ENCODE assay signal across 8 mouse cellular contexts in genomic region chr12:77568286-77568685, GRCm38 (mm10).
DNase-seq lines count a peak whose midpoint lies in the region; ATAC-seq and TF ChIP-seq lines count a peak whose summit lies in the region.

No protein-coding gene starts in this region.

- H3K9me3 ChIP-seq in forebrain, postnatal 0 days (ENCODE audit: low read length) = no peaks in the 10 kb centered on the region

- H3K4me1 ChIP-seq in forebrain, postnatal 0 days (ENCODE audit: insufficient read depth) = no peaks in the 10 kb centered on the region
- no peaks in the 10 kb centered on the region for H3K4me1 ChIP-seq in lung, adult 2 months (ENCODE audit: control insufficient read depth, insufficient read depth, low read length)

- H3K27me3 ChIP-seq in forebrain, postnatal 0 days (ENCODE audit: insufficient read depth, low read length) = no peaks in the 10 kb centered on the region

- no peak overlapping the region for H3K9ac ChIP-seq in forebrain, postnatal 0 days

- no peak overlapping the region for H3K27ac ChIP-seq in forebrain, postnatal 0 days (ENCODE audit: low read depth, low read length)

- DNase-seq in adrenal gland, adult (ENCODE audit: inconsistent age in 2 of 2, low spot score in 1 of 2) = peak; percentile 16 to 69
- DNase-seq in adrenal gland, adult 8-10 months = no peak
- peak; percentile 14 for DNase-seq in MEL-GATA-1-ER (ENCODE audit: extremely low read depth, low read depth)
- DNase-seq in cerebellum, adult 8-10 months = peak; percentile 68
- peak; percentile 77 for DNase-seq in forebrain, postnatal 0 days
- peak; percentile 48 for DNase-seq in kidney, adult 9 months
- no peak for DNase-seq in lung, adult 2 months
- peak; percentile 65 for DNase-seq in retina, postnatal 1 day

- 6% methylated on average over 3 of the region's 3 CpGs for WGBS in forebrain, postnatal 0 days
- WGBS in lung, adult 2 months = 7% methylated on average over 3 of the region's 3 CpGs

- peak; percentile 79 for TF ChIP-seq CTCF in forebrain, postnatal 0 days (IDR thresholded peaks at IDR 0.05; ENCODE audit: low read depth)
- TF ChIP-seq CTCF in lung, adult 2 months (IDR thresholded peaks at IDR 0.05; ENCODE audit: insufficient read depth, low read length) = peak; percentile 66

- no peaks in the 10 kb centered on the region for H3K36me3 ChIP-seq in forebrain, postnatal 0 days (ENCODE audit: insufficient read depth)

- no peak overlapping the region for H3K4me2 ChIP-seq in forebrain, postnatal 0 days (ENCODE audit: low read depth)

- TF ChIP-seq POLR2A in lung, adult 2 months (IDR thresholded peaks at IDR 0.05; ENCODE audit: borderline replicate concordance, extremely low read depth, low read depth, low read length) = no peak

- H3K4me3 ChIP-seq in forebrain, postnatal 0 days (ENCODE audit: low read depth, low read length) = no peak overlapping the region
- H3K4me3 ChIP-seq in lung, adult 2 months (replicated peaks; ENCODE audit: extremely low read depth, low read depth, low read length) = no peak overlapping the region

- peak; percentile 81 for ATAC-seq in forebrain, postnatal 0 days

Comparison
In these comparisons a context has a peak if more than half of its experiments do, and no peak if none do; other contexts are left out.
1. DNase-seq: peak in adrenal gland, adult (2 of 2), MEL-GATA-1-ER (single experiment), cerebellum, adult 8-10 months (single experiment), forebrain, postnatal 0 days (single experiment), kidney, adult 9 months (single experiment) and retina, postnatal 1 day (single experiment); none in adrenal gland, adult 8-10 months (single experiment) and lung, adult 2 months (single experiment).